Mouse (Mus musculus) layer of hippocampus, adult 9-11 months (tissue): ENCODE results near the gene Ccm2l.

Experiments used
- DNase-seq: peaks from one replicate; pipeline ENCODE4 v3.0.0; 2022

Ccm2l gene

DNA sequence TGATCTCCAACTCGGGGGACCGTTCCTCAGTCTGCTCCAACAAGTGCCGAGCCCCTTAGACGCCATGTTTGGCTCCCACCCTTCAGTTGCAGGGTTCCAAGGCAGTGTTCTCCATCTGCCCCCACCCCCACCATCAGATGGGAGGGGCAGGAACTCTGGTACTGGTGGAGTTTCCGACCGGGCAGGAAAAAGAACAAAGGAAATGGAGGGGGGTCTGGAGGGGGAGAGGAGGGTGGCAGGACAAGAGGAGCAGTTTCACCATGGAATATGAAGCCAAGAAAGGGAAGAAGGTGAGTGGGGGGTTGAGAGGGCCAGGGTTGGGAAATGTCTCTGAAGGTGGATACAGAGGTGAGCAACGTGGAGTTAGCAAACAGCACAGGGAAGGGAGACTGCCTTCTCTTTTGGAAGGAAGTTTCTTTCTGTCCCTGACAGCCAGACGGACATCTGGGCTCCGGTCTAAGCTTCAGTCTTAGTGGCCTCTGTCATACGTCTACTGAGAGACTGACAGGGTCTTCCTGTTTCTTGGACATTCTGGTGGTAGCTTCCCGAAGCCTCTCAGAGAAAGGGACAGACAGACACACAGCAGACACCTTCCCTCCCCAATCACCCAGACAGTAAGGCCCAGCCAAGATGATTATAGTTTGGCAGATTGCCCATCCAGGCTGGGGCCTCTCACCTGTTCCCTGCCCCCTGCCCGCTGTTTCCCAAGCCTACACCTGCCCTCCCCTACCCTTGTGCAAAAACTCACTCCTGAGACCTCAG is at the start of gene Ccm2l:
Gene Ccm2l (plus strand): TSS at position 209 of the 762 bp plus-strand sequence.
- DNase-seq: no peak

DNA sequence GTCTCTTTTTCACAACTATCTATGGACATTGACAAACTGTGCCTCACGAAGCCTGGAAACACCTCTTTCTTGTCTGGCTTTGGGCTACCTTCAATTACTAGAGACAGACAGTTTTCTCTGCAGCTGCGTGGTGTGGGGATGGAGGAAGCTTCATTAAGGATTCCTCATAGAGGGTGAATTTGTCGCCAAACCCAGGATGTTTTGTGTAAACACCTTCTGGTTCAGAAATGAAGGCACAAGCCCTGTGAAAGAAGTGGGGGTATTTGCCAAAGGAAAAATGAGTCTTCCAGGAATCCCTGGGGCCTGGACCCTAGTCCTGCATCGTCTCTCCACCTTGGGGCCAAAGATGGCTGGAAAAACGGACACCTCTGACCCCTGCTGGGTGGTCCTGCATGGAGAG is 49.0 kb upstream of the Ccm2l start:
- no peak for DNase-seq

DNA sequence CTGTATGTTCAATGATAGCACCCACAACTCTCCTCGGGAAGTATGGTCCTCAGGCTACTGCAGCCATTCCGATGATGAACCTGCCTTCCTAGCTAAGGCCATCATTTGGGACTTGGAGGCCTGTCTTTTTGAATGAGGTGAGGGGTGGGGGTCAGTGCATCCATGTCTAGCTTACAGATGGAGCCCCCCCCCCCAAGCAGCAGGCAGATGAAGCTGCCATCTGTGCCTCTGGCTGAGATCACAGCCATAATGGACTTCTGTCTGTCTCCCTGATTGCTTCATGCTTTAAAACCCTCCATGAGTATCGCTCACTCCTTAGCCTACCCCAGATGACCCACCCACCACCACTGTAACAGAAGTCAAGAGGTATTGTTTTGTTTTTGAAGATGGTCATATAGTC is 46.4 kb upstream of the Ccm2l start:
- DNase-seq: no peak

DNA sequence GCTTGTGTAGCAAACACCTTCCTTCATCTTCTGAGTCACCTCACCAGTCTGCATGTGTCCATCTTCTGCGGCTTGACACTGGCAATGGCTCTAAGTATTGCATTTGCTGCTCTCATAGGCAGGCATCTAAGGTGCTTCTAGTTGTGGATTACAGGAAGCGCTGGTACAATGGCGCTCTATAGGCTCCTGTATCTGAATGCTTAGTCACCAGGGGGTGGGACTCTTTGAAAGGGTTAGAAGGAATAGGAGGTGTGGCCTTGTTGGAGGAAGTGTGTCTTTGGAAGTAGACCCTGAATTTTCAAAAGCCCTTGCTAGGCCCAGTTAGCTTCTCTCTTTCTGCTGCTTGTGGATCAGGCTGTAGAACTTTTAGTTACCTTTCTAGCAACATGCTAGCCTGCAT is 44.6 kb upstream of the Ccm2l start:
- DNase-seq: no peak

DNA sequence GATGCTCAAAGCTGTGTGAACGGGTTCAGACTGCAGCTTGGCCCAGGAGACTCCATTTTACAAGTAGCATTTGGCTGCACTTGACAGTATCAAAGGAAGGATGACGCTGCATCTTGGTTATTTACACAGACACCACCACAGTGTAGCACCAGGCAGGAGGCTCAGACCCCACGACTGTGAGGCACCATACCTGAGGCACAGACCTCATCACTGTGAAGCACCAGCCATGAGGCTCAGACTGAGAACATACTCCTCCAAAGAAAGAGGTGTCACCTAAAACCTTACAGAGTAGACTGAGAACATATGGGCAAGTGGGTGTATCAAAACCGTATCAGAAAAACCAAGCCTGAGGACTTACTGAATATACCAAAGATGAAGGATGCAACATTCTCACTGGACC is 42.9 kb upstream of the Ccm2l start:
- DNase-seq: no peak

DNA sequence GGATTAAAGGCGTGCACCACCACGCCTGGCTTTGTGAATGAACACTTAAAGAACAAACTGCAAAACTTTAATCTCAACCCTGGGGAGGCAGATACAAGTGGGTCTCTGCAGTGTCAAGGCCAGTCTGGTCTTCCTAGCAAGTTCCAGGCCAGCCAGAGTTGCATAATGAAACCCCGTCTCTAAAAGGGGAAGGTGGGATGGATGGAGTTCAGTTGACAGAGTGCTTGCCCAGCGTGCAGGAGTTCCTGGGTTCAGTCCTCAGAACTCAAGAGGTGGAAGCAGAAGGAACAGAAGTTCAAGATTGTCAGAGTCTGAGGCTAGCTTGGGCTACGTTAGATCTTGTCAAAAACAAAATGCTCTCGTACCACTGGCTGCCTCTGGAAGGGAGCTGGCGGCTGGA is 39.7 kb upstream of the Ccm2l start:
- no peak for DNase-seq

DNA sequence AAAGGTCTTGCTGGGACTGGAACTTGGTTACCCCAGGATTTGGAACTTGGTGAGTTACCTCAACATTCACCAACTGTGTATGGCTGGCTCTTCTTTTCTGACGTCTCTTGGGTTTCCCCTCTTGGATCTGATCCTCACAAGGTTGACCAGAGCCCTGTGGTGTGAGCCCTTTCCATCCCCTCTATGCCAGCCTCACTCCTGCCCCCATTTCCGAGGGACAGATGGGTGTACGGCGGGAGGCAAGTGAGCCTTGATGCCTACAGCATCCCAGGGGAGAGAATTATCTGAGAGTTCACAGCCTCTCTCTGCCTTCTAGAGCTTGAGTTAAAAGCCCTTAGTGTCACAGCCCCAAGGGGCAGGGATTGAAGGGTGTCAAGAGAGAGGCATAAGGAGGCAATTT is 38.3 kb upstream of the Ccm2l start:
- no peak for DNase-seq

DNA sequence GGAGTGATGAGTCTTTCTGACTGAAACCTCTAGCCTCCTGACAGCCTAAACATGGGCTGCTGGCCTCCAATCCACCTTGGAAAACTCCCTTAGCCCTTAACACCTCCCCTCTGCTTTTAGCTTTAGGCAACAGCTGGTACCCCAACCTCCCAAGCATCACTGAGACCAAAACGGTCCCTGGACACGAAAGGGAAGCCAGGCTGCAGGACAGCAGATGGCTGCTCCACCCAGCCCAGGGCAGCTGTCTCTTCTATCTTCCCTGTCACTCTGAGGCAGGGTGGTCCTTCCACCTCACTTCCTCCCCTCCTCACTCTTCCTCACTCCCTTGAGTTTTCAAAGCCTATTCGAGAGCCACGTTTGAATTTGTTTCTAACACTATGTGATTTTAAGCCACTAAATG is 35.3 kb upstream of the Ccm2l start:
- no peak for DNase-seq

DNA sequence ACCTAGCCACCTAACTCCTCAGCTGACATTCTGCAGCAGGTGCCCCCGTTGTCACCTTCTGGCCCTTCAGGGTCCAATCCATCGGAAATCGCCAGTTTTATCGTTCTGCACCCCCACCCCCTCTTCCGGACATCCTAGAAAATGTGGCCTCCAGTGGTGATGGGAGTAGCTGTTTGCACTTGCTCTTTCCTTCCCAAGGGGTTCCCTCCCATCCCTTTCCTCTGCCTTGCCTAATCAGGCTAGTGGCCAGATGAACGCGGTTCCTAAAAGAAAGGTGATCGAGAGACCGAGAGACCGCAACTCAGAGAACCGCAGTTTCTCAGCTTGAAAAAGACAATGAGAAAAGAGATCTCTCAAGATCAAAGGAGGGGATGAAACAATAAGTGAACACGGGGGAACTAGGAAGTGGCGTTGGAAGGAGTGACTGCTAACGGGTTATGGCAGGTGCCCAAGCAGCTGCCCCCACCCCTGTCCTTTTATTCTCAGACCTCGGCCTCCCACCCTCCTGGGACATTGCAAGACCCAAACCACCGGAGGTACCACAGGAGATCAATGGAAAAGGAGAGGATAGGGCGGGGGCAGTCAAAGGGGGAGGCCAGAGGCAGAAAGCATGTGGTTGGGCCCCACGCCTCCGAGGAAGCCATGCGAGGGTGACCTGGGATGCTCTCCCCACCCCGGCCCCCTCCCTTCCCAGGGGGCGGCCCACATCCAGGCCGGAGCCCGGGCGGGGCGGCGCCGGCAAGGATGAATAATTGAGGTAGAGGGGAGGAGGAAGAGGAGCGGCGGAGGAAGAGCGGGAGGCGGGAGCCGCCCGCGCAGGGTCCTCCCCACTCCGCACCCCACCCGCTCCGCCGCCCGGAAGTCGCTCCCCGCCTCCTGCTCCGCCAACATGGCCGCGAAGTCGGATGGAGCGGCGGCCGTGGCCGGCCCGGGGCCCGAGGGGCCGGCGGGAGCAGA is 34.4 kb upstream of the Ccm2l start, which contains the start of gene Xkr7:
Gene Xkr7 (plus strand): TSS at position 727 of the 957 bp plus-strand sequence.
- DNase-seq: no peak

DNA sequence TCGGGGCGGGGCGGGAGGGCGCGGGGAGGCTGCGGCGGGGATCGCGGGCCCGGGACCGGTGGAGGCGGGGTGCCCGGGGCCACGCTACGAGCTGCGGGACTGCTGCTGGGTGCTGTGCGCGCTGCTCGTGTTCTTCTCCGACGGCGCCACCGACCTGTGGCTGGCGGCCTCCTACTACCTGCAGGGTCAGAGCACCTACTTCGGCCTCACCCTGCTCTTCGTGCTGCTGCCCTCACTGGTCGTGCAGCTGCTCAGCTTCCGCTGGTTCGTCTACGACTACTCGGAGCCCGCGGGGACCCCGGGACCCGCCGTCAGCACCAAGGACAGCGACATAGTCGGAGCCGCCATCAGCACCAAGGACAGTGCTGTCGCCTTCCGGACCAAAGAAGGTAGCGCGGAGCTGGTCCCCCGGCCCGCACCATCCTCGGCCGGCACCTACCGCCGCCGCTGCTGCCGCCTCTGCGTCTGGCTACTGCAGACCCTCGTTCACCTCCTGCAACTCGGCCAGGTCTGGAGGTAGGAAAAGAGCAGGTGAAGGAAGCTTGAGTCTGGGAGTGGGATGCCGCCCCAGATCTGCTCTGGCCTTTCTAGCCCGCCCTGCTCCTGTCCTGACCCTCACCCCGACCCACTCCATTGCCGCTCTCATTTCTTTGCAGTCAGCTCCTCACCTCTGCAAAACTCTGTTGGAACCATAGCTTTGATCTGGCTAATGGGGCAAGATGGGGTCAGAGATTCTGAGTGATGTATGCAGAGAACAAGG is 33.5 kb upstream of the Ccm2l start:
- peak; percentile 7 for DNase-seq

DNA sequence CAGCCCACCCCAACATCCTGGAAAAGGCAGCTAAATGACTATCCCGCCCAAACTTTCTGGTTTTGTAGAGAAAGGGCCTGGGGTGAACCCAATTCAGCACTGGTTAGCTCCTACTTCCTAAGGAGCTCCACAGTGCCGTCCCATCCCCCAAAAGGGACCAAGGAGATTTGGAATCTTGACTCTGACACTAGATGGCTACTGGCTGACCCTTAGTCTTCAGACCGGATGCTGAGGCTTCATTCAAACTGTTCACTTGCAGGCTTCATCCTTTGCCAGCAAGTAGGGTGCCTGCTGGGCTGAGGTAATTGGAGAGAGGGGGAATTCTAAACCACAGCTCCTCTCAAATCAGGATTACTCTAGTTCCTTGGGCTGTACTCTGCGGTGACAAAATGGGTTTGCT is 32.8 kb upstream of the Ccm2l start:
- no peak for DNase-seq

DNA sequence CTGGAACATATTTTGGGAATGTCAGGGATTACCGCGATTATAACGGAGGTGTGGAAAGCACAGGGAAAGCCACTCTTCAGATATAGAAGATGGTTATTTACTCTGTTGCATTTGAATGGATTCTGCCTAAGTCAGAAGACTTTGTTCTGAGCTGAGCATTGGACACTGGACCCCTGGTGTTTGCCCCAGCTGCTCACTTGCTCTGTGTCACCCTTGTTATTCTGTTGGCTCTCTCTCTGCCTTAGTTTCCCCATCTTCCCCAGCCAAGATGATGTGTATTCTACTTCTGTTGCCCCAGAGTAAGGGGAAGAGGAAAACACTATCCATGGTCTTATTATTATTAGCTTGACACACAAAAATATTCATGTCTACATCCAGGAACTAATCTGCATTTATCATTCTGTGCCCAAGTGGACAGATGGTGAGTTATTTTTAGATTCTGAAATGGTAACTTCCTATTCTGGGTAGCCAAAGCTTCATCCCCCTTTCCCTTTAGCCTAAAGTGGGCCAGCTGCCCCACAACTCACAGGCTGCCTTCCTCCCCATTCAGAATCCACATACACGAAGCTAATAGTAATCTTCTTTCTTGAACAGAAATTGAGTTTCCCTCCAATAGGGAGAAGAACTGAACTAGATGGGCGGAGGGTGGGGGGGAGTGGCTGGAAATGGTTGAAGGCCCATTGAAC is 32.1 kb upstream of the Ccm2l start:
- DNase-seq: no peak

DNA sequence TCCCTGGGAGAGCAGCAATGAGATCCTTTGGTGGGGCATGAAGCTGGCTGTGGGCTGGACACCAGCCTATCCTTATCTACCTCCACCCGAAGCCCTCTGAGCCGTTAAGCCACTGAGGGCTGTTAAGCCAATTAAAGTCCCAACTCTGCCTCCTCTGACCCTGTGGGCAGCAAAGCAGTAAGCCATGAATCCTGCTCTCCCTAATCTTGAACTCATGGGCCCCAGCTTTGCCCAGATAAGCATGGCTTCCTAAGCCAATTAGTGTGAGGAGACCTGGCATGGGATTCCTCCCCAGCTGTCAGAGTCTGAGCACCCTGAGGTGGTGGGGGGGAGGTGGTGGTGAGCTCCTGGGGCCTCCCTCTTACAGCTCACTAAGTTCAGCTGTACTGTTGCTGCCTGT is 29.1 kb upstream of the Ccm2l start:
- no peak for DNase-seq

DNA sequence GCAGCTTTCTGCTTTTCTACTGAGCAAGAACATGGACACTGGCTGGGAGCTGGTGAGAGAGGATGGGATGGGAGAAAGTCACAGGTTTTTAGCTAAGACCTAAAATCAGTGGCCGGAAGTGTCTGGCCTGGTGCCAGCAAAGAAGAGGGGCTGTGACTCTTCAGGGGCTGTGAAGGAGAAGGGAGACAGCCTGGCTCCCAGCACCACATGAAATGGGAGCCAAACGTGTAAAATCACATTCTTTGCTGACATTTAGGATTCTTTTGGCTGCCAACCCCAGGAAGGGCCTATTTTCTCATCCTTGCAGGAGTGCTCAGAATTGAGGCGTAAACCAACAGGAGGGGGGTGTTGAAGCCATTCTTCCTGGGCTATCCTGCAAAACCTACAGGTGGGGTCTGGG is 21.9 kb upstream of the Ccm2l start:
- DNase-seq: no peak

DNA sequence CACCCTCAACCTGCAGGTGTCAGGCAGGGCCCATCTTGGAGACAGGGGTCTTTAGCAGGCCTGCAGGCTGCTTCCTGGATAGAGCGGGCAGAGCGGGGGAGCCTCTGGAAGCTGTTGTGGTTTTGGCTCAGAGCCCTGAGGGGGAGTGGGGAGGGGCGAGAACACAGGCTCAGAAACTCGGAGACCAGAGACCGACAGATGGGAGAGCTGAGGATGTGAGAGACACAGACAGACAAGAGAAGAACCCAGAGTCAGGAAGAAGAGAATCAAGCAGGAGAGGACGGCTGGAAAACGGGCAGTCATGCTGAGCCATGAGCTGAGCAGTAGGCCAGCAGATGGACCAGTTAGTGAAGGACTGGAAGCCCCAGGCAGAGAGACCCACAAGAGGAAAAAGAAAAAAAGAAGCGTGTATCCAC is 19.9 kb upstream of the Ccm2l start:
- DNase-seq: peak; percentile 8

DNA sequence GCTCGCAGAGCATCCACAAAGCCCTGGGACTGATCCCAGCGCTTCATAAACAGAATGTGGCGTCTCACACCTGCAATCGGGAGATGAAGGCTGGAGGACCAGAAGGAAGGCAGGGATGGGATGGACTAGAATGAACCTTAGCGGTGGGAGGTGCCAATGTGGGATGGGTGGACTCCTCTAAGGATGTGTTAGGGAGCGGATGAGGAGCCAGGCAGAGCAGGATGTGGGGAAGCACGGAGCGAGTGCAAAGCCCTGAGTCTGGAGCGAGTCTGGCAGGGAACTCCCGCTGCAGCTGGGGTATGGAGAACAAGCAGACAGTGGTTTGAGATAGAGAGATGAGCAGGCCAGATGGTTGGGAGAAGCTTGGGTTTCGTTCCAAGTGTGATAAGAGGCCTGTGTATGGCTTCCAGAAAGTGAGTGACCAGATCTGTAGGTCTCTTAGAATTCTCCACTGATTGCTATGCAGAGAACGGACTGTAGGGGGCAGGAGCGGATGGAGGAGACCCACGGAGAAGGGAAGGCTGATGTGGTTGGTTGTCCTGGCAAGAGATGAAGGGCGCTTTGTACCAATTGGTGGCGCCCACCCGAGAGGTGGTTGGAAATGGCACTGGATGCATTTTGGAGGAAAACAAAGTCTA is 17.8 kb upstream of the Ccm2l start:
- DNase-seq: peak; percentile 20

DNA sequence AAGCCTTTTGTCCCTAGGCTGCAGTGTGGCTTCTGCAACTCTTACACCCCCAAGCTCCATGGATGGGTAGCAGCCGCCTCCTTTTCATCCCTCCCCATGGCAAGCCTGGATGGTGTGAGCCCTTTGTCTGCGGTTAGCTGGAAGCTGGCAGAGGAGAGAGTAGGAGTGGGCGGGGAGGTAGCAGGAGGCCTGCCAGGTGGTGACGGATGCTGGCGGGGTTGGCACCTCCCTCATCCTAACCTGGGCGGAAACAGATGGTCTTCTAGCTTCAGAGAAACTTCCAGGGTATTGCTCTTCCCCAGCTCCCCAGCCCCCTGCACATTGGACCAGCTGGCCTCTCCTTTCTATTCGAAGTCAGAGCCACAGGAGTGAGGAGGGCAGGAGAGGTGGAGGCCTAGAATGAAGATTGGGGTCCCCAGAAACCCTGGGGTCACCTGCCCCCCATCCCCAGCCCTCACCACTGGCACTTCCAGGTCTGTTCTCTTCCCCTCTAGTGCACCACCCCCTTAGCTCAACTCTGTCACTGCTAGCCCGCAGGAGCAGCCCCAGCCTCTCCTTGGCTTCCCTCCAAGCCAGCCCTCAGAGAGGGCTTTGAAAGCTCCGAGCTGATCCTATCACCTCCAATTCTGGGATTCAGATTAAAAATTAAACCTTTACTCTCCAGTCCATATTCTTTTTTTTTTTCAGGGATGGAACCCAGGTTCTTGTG is 16.3 kb upstream of the Ccm2l start:
- peak; percentile 19 for DNase-seq

DNA sequence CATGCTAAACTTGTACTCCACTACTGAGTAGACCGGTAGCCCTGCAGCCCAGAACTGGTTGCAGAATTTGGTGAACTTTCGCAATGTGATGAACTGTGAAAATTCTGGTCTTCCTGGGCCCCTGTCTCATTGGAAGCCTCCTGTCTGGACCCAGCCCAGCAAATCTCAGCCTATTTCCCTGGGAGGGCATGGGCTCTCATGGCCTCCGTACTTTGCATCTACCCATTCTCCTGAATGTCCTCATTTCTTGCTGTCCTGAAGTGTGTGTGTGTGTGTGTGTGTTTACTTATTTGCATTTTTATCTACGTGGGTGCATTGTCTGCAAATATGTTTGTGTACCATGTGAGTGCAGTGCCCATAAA is 15.8 kb upstream of the Ccm2l start:
- DNase-seq: no peak

DNA sequence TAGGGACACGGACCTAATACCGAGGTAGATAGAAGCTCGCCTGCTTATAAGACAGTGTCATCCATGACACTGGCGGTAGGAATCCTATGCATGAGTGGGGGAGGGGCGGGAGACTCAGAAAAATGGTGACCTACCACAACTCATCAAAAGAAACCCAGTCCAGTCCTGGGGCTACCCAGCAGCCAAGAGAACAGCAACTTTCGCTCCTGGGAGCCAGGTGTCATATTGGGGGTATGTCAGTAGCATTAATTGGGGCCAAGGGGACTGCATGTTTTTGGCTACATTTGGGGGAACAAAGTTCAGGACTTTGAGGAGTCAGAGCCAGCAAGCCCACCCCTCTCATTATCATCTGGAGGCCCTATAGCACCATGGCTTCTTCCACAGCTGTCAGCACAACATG is 14.7 kb upstream of the Ccm2l start:
- DNase-seq: no peak

DNA sequence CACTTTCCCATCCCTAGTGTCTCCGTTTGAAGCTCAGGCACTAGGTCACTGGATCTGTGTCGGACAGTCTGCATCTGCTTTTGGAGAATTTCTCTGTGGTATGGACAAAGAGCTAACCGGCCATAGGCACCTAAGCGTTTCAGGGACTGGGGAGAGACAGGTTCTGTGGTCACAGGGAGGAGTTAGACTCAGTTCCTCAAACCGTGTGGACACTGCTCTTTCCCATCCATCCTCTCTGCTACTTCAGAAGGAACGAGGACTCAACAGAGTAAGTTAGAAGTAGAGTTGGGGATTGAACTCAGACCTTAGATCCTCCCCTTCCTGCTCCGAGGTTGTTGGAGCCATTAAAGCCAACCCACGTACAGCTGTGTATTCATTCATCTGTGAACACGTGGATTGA is 14.2 kb upstream of the Ccm2l start:
- no peak for DNase-seq

DNA sequence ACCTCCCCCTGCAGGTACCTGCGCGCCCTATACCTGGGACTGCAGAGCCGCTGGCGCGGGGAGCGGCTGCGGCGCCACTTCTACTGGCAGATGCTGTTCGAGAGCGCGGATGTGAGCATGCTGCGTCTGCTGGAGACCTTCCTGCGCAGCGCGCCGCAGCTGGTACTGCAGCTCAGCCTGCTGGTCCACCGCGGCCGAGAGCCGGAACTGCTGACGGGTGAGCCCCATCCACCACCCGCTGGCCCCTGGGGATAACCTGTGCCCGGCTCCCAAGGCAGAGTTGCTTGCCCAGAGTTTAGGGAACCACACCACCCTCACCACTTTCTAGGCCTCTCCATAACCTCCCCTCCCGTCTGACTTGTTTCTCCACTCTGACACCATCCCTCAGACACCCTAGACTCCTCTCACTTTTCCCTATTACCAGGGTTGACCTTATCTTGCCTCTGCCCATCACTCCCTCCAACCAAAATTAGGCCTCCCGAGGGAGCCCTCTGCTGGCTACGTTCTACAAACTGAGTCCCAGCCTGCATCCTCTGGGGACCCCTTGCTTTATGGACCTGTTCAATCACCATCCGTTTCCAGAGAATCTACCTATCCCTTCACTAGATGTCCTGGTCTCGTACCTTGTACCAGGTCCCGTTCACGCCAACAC is 12.9 kb upstream of the Ccm2l start:
- no peak for DNase-seq
